Mouse (Mus musculus) testis, adult 2 months (tissue): ENCODE data around the gene Creb3l4. TPM values are rescaled to one million over a fixed set of nuclear protein-coding genes. Genes with fewer than 3 reads are reported as not detected.

Experiments
- H3K27ac ChIP-seq: fragments of 200-500 bp; 2 replicates; pipeline ENCODE4 v1.5.1; 2012; ENCODE audit warnings: low read depth, low read length; ENCODE audit not compliant: control insufficient read depth, insufficient read depth
- H3K27me3 ChIP-seq: fragments of 200-500 bp; 2 replicates; pipeline ENCODE4 v1.6.1; 2012; ENCODE audit warnings: mild to moderate bottlenecking, low read length, moderate library complexity; ENCODE audit not compliant: control insufficient read depth, insufficient read depth
- H3K36me3 ChIP-seq: fragments of 200-500 bp; 2 replicates; pipeline ENCODE4 v1.6.1; 2012; ENCODE audit warnings: mild to moderate bottlenecking, low read length; ENCODE audit not compliant: control insufficient read depth, insufficient read depth
- H3K4me1 ChIP-seq: fragments of 200-500 bp; 2 replicates; pipeline ENCODE4 v1.6.1; 2012; ENCODE audit warnings: low read length; ENCODE audit not compliant: control insufficient read depth, insufficient read depth
- H3K4me3 ChIP-seq: fragments of 200-500 bp; 2 replicates; pipeline ENCODE4 v1.5.1; 2012; ENCODE audit warnings: low read depth, mild to moderate bottlenecking, low read length, moderate library complexity, mixed read lengths; ENCODE audit not compliant: control insufficient read depth
- CTCF ChIP-seq: fragments of 200-500 bp; IDR thresholded peaks from 2 replicates; pipeline ENCODE4 v1.5.1; 2012; ENCODE audit warnings: low read depth, mild to moderate bottlenecking, inconsistent platforms, low read length, moderate library complexity; ENCODE audit not compliant: control insufficient read depth, insufficient read depth, insufficient replicate concordance
- POLR2A ChIP-seq: fragments of 200-500 bp; IDR thresholded peaks from 2 replicates; pipeline ENCODE4 v1.6.1; 2012; ENCODE audit warnings: low read depth, mild to moderate bottlenecking, inconsistent platforms, low read length, moderate library complexity; ENCODE audit not compliant: control insufficient read depth
- polyA plus RNA-seq: library from polyadenylated mRNA; depleted of rRNA; stranded (reverse); fragments of >200 nt; gene quantifications from 2 replicates; pipeline ENCODE4 v1.2.3, GENCODE M21; 2012

Creb3l4 gene
- polyA plus RNA-seq, 1 experiment, result 305 TPM

GRCm38 (mm10) chr3:90209908-90210566 lies 33.3 kb downstream of the Creb3l4 start:
- TF ChIP-seq CTCF, result no peak
- no peak for TF ChIP-seq POLR2A
- Histone ChIP-seq H3K4me1 (peaks cover 2% of the 10 kb centered on the region), H3K27me3 (no peaks in the 10 kb centered on the region), H3K27ac (no peak overlapping the region), H3K36me3 (peaks cover 1% of the 10 kb centered on the region; the same call in 1 of the 2 replicates), H3K4me3 (no peak overlapping the region)

- Histone ChIP-seq H3K4me1 (no peaks in the 10 kb centered on the region), H3K4me3 (no peak overlapping the region), H3K27ac (no peak overlapping the region), H3K27me3 (no peaks in the 10 kb centered on the region), H3K36me3 (peaks cover 1% of the 10 kb centered on the region; the same call in 1 of the 2 replicates)
- TF ChIP-seq POLR2A, result no peak
- TF ChIP-seq CTCF, result no peak
Measured at GRCm38 (mm10) chr3:90208662-90209061, 34.6 kb downstream of the Creb3l4 start.

- TF ChIP-seq CTCF, result no peak
- no peak for TF ChIP-seq POLR2A
- Histone ChIP-seq H3K4me1 (no peaks in the 10 kb centered on the region), H3K27me3 (no peaks in the 10 kb centered on the region), H3K36me3 (peaks cover 1% of the 10 kb centered on the region; the same call in 1 of the 2 replicates), H3K27ac (no peak overlapping the region), H3K4me3 (no peak overlapping the region)
Measured at GRCm38 (mm10) chr3:90204582-90204981, 38.7 kb downstream of the Creb3l4 start.

- Histone ChIP-seq H3K4me1 (no peaks in the 10 kb centered on the region), H3K36me3 (peaks cover 1% of the 10 kb centered on the region; the same call in 1 of the 2 replicates), H3K27ac (no peak overlapping the region), H3K27me3 (no peaks in the 10 kb centered on the region), H3K4me3 (no peak overlapping the region)
- TF ChIP-seq CTCF, result no peak
- no peak for TF ChIP-seq POLR2A
Measured at GRCm38 (mm10) chr3:90203619-90204018, 39.7 kb downstream of the Creb3l4 start.

GRCm38 (mm10) chr3:90202884-90203283 lies 40.4 kb downstream of the Creb3l4 start:
- no peak overlapping the region for H3K27ac ChIP-seq
- no peak for TF ChIP-seq CTCF
- TF ChIP-seq POLR2A, result no peak
- H3K4me1 ChIP-seq, result no peaks in the 10 kb centered on the region
- H3K36me3 ChIP-seq, result no peaks in the 10 kb centered on the region; the same call in 1 of the 2 replicates
- H3K4me3 ChIP-seq, result no peak overlapping the region
- no peaks in the 10 kb centered on the region for H3K27me3 ChIP-seq

GRCm38 (mm10) chr3:90197548-90197947 lies 45.8 kb downstream of the Creb3l4 start:
- no peak for TF ChIP-seq CTCF
- no peak for TF ChIP-seq POLR2A
- no peak overlapping the region for H3K4me3 ChIP-seq
- no peaks in the 10 kb centered on the region for H3K4me1 ChIP-seq
- H3K27me3 ChIP-seq, result no peaks in the 10 kb centered on the region
- no peak overlapping the region for H3K27ac ChIP-seq
- H3K36me3 ChIP-seq, result no peaks in the 10 kb centered on the region; the same call in 1 of the 2 replicates

- TF ChIP-seq CTCF (no peak), POLR2A (no peak)
- Histone ChIP-seq H3K36me3 (no peaks in the 10 kb centered on the region), H3K27ac (no peak overlapping the region), H3K4me1 (no peaks in the 10 kb centered on the region), H3K4me3 (no peak overlapping the region), H3K27me3 (no peaks in the 10 kb centered on the region)
Measured at GRCm38 (mm10) chr3:90195644-90196043, 47.7 kb downstream of the Creb3l4 start.
